Mouse (Mus musculus): ENCODE results near the gene Pla2g2c.

The Pla2g2c gene

GRCm38 (mm10) chr4:138794344-138794743 is 69.8 kb downstream of the Pla2g2c start:
- in situ Hi-C loops (cut with MboI; ENCODE audit: unreplicated experiment in 2 of 2) = no loop called here

Measured in v-Abl transformed pro-B cells (cell line).